Mouse (Mus musculus) limb, embryonic 15.5 days (tissue): ENCODE data around the gene Dnajb11. TPM values are rescaled to one million over a fixed set of nuclear protein-coding genes. Genes with fewer than 3 reads are reported as not detected.

Source experiments
- ATAC-seq: fragments of 200-750 bp; cut with Nextera tagmentation; 2 replicates; pipeline ENCODE4 v1.8.0; 2017; ENCODE audit warnings: low read depth, moderate TSS enrichment; ENCODE audit not compliant: insufficient number of reproducible peaks, low FRiP score, low TSS enrichment
- H3K27ac ChIP-seq: fragments of 300-500 bp; sonication (generic); 2 replicates; pipeline ENCODE4 v1.5.1; 2015; ENCODE audit warnings: moderate library complexity, mild to moderate bottlenecking, inconsistent platforms
- H3K27me3 ChIP-seq: fragments of 300-500 bp; sonication (generic); 2 replicates; pipeline ENCODE4 v1.6.1; 2015; ENCODE audit warnings: inconsistent platforms
- H3K36me3 ChIP-seq: fragments of 300-500 bp; sonication (generic); 2 replicates; pipeline ENCODE4 v1.6.1; 2015; ENCODE audit warnings: inconsistent platforms
- H3K4me1 ChIP-seq: fragments of 300-500 bp; sonication (generic); 2 replicates; pipeline ENCODE4 v1.6.1; 2015; ENCODE audit warnings: inconsistent platforms
- H3K4me2 ChIP-seq: fragments of 300-500 bp; sonication (generic); 2 replicates; pipeline ENCODE4 v1.6.1; 2015; ENCODE audit warnings: mild to moderate bottlenecking, inconsistent platforms
- H3K4me3 ChIP-seq: fragments of 300-500 bp; sonication (generic); 2 replicates; pipeline ENCODE4 v1.5.1; 2015; ENCODE audit warnings: mild to moderate bottlenecking, inconsistent platforms
- H3K9ac ChIP-seq: fragments of 300-500 bp; sonication (generic); 2 replicates; pipeline ENCODE4 v1.6.1; 2015; ENCODE audit warnings: inconsistent platforms
- H3K9me3 ChIP-seq: fragments of 300-500 bp; sonication (generic); 2 replicates; pipeline ENCODE4 v1.6.1; 2016; ENCODE audit warnings: inconsistent platforms
- WGBS: fragments of 180-500 bp; shearing (Covaris S2); methylation state at CpG from one replicate; pipeline ENCODE4 v1.1.7; 2015; 5-methylcytosine and 5-hydroxymethylcytosine counted together
- polyA plus RNA-seq: library from polyadenylated mRNA; unstranded; fragments of >200 nt; fragmentation: Nextera tagmentation; extraction: Ambion mirVana; gene quantifications from 2 replicates; pipeline ENCODE4 v1.2.1, GENCODE M21; 2015

Gene Dnajb11
- polyA plus RNA-seq, 1 experiment from 2014 or later = 119 TPM

DNA sequence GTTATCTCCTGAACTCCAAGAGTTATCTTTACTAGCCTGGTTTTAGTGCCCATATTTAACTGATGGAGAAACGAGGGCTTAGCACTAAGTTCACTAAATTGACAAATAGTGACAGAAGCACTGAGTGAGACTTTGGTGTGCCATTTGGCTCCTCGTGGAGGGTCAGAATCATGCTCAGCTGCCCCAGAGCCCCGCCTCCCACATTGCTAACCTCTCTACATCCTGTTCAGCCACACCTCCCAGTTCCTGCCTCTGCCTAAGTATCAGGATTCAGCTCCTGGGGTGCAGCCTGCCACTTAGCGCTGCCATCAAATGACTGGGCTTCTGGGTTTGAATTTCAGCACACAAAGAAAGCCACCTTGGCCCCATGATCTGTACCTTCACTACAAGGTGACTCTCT, 27.7 kb downstream of the Dnajb11 start:
- H3K36me3 ChIP-seq = no peaks in the 10 kb centered on the region
- H3K9me3 ChIP-seq = no peaks in the 10 kb centered on the region
- no peak for ATAC-seq
- no peaks in the 10 kb centered on the region for H3K27me3 ChIP-seq
- WGBS = 21% methylated on average over 4 of the region's 4 CpGs
- H3K27ac ChIP-seq = no peak overlapping the region
- no peak overlapping the region for H3K9ac ChIP-seq
- H3K4me1 ChIP-seq = peaks cover 8% of the 10 kb centered on the region
- no peak overlapping the region for H3K4me2 ChIP-seq
- no peak overlapping the region for H3K4me3 ChIP-seq

DNA sequence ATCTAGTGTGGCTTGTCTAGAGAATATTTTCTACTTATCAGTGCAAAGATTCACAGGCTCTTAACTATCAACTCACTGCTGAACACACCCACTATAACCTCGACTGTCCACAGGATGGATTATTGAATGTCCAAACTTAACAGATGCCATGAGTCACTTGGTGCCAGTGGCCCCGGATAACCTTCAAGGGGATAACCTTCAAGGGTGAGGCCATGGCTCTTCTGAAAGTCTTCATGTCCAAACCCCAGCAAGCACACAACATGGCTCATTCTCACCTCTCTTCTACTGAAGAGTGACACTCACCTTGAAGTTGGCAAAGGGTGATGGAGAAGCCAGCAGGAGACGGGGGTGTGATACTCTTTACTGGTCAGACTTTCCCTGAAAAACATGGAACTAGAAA, 29.1 kb downstream of the Dnajb11 start:
- H3K4me3 ChIP-seq = no peak overlapping the region
- no peak for ATAC-seq
- no peak overlapping the region for H3K9ac ChIP-seq
- 81% methylated on average over 3 of the region's 3 CpGs for WGBS
- H3K9me3 ChIP-seq = no peaks in the 10 kb centered on the region
- no peaks in the 10 kb centered on the region for H3K4me1 ChIP-seq
- H3K4me2 ChIP-seq = no peak overlapping the region
- H3K27ac ChIP-seq = no peak overlapping the region
- H3K27me3 ChIP-seq = no peaks in the 10 kb centered on the region
- no peaks in the 10 kb centered on the region for H3K36me3 ChIP-seq

DNA sequence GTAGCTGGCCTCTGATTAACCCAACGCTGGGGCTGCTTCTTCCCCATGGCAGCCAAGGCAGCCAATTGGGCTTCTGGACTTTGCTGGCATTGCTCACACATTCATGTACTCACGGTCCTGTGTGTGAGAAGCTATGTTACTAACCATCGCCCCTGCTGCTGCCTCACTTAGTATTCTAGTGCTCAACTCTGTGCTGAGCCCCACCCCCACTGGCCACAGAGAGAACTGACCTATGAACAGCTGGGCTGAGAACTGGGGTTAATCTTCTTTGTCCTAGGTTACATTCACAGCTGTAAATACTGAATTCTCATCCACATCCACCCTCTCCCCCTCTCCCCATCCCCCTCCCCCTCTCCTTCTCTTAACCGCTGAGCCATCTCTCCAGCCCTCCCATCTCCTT, 31.2 kb downstream of the Dnajb11 start:
- Histone ChIP-seq H3K9me3 (no peaks in the 10 kb centered on the region), H3K4me3 (no peak overlapping the region), H3K27me3 (no peaks in the 10 kb centered on the region), H3K4me1 (no peaks in the 10 kb centered on the region), H3K9ac (no peak overlapping the region), H3K4me2 (no peak overlapping the region), H3K36me3 (no peaks in the 10 kb centered on the region), H3K27ac (no peak overlapping the region)
- no peak for ATAC-seq
- WGBS = 87% methylated on average over 4 of the region's 4 CpGs

DNA sequence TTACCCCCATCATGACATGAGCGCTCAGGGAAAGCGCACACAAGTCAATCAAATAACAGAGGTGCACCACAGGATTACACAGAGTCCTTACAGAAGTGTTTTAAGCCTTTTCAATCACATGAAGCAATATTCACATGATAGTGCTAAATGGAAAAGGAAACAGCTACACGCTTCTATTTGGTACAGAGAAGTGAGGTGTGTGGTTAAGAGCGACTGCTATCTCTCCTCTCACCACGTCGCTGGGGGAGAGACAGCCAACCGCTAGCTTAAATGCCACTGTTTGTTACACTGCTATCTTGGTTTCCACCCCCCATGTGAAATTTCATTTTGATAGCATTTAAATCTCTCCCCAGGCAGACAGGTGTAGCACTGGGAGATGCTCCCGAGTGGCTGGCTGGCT, 32.1 kb downstream of the Dnajb11 start:
- no peak for ATAC-seq
- Histone ChIP-seq H3K36me3 (no peaks in the 10 kb centered on the region), H3K27ac (no peak overlapping the region), H3K4me2 (no peak overlapping the region), H3K27me3 (no peaks in the 10 kb centered on the region), H3K9ac (no peak overlapping the region), H3K4me3 (no peak overlapping the region), H3K4me1 (no peaks in the 10 kb centered on the region), H3K9me3 (no peaks in the 10 kb centered on the region)
- WGBS = 88% methylated on average over 8 of the region's 8 CpGs

DNA sequence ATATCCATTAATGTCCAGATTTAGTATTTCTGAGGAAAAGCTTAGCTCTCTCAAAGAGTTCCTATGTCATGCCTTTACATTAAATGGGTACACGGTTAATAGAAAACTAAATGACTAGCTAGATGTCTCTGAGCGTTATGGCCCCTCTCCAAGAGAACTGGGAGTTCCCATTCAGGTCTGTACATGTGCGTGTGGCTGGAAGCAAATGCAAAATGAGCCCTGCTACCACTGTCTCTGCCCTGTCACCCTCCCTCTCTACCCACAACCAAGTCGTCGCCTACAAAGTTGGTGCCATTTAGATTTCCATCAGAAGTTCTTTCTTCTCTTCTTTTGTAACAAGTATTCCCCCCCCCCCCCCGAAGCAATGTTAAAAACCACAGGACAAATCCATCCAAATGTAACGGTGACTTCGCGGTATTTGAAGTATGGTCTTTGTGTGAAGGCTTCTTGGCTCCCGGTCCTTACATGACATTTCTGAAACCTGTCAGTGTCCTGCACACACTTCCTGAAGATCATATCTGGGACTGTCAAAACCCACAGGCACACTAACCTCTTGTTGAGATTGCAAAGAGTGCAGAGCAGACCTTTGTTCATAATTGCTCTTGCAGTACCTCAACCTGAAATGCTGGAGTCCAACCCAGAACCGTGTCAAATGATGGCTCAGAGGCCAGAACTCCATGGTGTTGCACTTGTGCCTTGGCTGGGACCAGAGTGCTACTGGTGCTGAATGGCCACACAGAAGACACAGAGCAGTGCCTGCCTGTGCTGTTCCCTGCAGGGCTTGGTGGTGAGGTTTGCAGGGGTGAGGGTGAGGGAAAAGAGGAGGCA, 33.3 kb downstream of the Dnajb11 start, which contains the start of gene Ahsg:
Ahsg (plus strand) TSS at position 595 of the 828 bp plus-strand sequence.
- Histone ChIP-seq H3K4me3 (no peak within 1 kb of the TSS), H3K27me3 (no peaks in the 10 kb centered on the region), H3K9me3 (no peaks in the 10 kb centered on the region), H3K27ac (no peak within 1 kb of the TSS), H3K4me2 (no peak within 1 kb of the TSS), H3K36me3 (no peaks in the 10 kb centered on the region), H3K4me1 (no peaks in the 10 kb centered on the region), H3K9ac (no peak within 1 kb of the TSS)
- no peak for ATAC-seq
- WGBS = 74% methylated on average over 11 of the region's 11 CpGs

DNA sequence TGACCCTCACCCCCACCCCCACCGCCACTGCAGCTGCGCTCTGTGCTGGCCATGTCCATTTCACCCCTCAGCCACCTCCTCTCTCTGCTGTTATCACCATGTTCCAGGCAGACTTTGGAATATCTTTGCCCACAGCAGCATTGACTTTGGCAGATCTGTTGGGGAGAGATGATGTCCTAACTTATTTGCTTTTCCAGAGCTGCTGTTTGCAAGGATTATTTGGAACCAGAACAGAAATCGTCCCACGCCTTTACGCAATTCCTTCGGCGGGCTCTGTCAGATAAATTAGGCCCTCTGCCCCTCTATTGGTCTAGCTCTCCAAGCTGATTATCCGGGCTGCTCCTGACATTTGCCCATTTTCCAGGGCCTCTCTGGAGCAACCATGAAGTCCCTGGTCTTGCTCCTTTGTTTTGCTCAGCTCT, 34.1 kb downstream of the Dnajb11 start:
- H3K27me3 ChIP-seq = no peaks in the 10 kb centered on the region
- no peak overlapping the region for H3K4me3 ChIP-seq
- H3K9me3 ChIP-seq = no peaks in the 10 kb centered on the region
- no peak overlapping the region for H3K4me2 ChIP-seq
- no peaks in the 10 kb centered on the region for H3K4me1 ChIP-seq
- H3K36me3 ChIP-seq = no peaks in the 10 kb centered on the region
- WGBS = 88% methylated on average over 8 of the region's 8 CpGs
- no peak overlapping the region for H3K27ac ChIP-seq
- no peak for ATAC-seq
- H3K9ac ChIP-seq = no peak overlapping the region

DNA sequence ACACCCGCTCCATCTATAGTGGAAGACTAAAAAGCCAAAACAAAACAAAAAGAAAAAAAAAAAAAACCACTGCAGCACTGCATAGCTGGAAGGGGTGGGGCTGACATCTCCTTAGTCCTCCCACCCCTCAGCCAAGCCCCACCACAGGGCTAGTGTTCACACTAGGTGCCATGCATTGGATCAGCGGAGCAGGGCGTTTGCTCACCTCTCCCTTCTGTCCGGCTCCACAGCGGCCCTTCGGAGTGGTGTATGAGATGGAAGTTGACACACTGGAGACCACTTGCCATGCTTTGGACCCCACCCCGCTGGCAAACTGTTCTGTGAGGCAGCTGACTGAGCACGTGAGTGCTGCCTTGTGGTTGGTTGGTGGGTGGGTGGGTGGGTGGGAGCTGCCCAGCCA, 36.5 kb downstream of the Dnajb11 start:
- Histone ChIP-seq H3K4me2 (no peak overlapping the region), H3K27ac (no peak overlapping the region), H3K4me1 (no peaks in the 10 kb centered on the region; the same call in 1 of the 2 replicates), H3K4me3 (no peak overlapping the region), H3K27me3 (0 out of 2 replicates have a peak, but pooled peaks cover 2% of the 10 kb centered on the region), H3K9me3 (no peaks in the 10 kb centered on the region), H3K36me3 (no peaks in the 10 kb centered on the region), H3K9ac (no peak overlapping the region)
- 73% methylated on average over 8 of the region's 8 CpGs for WGBS
- no peak for ATAC-seq

DNA sequence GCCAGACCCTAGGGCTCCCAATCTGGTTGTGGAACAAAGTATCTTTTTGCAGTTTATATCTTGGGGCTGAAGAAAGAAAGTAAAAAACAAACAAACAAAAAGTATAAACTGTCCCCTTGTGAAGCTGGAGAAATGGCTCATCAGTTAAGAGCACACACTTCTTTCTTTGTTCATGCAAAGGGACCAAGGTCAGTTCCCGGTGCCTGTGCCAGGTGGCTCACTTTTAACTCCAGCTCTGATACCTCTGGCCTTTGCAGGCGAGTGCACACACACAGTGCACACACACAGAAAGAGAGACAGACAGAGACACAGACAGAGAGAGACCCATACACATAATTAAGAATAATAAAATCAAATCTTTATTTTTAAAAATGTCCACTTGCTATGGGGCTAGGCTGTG, 39.0 kb downstream of the Dnajb11 start:
- H3K27me3 ChIP-seq = 0 out of 2 replicates have a peak, but pooled peaks cover 2% of the 10 kb centered on the region
- WGBS = 66% methylated on average over 2 of the region's 2 CpGs
- no peaks in the 10 kb centered on the region for H3K36me3 ChIP-seq

DNA sequence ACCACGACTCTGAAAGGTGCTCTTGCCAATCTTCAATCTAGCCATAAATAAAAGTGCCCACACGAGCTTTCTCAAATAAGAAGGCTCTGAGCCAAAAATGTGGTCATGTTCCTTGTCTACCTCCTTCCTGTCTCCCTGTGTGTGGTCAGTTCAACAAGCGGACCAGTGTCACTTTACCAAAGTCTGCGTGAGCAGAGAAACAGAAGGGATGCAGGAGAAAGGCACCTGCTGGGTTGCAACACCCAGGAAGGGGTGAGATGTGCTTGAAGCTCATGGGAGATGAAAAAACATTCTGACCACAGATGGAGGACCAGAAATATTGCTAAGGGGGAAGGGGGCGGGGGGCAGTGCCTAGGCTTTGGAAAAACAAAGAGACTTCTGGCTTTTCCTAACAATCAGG, 41.7 kb downstream of the Dnajb11 start:
- H3K9me3 ChIP-seq = no peaks in the 10 kb centered on the region
- H3K27me3 ChIP-seq = 0 out of 2 replicates have a peak, but pooled peaks cover 2% of the 10 kb centered on the region
- H3K27ac ChIP-seq = no peak overlapping the region
- 36% methylated on average over 5 of the region's 5 CpGs for WGBS
- no peak overlapping the region for H3K4me3 ChIP-seq
- H3K9ac ChIP-seq = no peak overlapping the region
- peaks cover 2% of the 10 kb centered on the region; the same call in 1 of the 2 replicates for H3K4me1 ChIP-seq
- H3K36me3 ChIP-seq = no peaks in the 10 kb centered on the region
- no peak for ATAC-seq
- no peak overlapping the region for H3K4me2 ChIP-seq

More for the DNA sequence above, 39.0 kb downstream of the Dnajb11 start:
- ATAC-seq = no peak
- Histone ChIP-seq H3K27ac (no peak overlapping the region), H3K4me3 (no peak overlapping the region), H3K4me2 (no peak overlapping the region), H3K4me1 (peaks cover 2% of the 10 kb centered on the region; the same call in 1 of the 2 replicates), H3K9me3 (no peaks in the 10 kb centered on the region), H3K9ac (no peak overlapping the region)

DNA sequence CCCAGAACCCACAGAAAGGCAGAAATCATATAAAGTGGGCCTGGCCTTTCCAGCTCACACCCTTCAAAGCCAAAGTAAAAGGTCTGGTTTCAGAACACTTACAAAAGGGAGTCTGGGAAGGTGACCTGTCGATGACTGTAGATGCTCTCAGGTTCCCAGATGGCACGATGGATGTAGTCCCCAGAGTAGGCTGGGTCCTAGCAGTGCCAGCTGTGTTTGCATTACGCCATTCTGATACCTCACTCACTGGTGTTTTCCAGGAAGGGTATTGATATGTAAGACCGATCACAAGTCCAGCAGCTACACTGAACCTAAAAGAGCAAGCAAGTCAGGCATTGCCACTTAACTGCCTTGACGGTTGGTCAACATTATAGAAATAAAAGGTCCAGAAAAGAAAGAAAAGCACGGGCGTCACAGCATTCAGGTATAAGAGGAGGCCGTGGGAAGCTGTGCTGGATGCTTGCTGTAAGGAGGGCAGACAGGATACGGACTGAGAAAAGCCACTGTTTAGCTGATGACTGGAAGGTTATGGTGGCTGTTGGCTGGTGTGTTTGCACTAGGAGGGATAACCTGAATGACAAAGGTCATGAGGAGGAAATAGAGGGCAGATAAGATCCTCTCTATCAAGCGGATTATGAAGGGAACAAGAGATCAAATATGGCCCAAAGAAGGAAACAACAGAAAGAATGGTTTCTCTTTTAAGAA, 42.4 kb downstream of the Dnajb11 start:
- H3K9me3 ChIP-seq = no peaks in the 10 kb centered on the region
- no peak overlapping the region for H3K4me2 ChIP-seq
- no peak for ATAC-seq
- H3K36me3 ChIP-seq = no peaks in the 10 kb centered on the region
- H3K4me3 ChIP-seq = no peak overlapping the region
- H3K4me1 ChIP-seq = peaks cover 2% of the 10 kb centered on the region; the same call in 1 of the 2 replicates
- no peak overlapping the region for H3K9ac ChIP-seq
- 77% methylated on average over 10 of the region's 10 CpGs for WGBS
- H3K27ac ChIP-seq = no peak overlapping the region
- 0 out of 2 replicates have a peak, but pooled peaks cover 2% of the 10 kb centered on the region for H3K27me3 ChIP-seq

DNA sequence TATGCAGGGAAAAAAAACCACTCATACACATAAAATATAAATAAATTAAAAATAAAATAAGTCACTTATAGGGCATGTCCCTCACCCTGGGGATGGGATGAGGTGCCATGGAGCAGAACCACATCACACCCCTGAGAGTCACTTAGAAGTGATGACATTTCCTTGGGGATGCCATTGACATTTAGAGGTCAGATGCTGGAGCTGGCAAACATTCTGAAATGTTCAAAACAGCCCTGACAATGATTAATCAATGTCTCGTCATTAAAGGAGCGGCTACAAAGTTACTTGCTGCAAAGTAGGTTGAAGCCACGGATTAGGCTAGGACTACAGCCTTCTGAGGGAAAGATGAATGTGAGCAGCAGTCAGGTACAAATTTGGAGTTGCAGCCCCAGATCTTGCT, 43.7 kb downstream of the Dnajb11 start:
- no peak overlapping the region for H3K4me3 ChIP-seq
- WGBS = 75% methylated on average over 3 of the region's 3 CpGs
- H3K27me3 ChIP-seq = 0 out of 2 replicates have a peak, but pooled peaks cover 2% of the 10 kb centered on the region
- no peaks in the 10 kb centered on the region for H3K36me3 ChIP-seq
- H3K4me2 ChIP-seq = no peak overlapping the region
- H3K4me1 ChIP-seq = peaks cover 2% of the 10 kb centered on the region; the same call in 1 of the 2 replicates
- no peak overlapping the region for H3K9ac ChIP-seq
- no peaks in the 10 kb centered on the region for H3K9me3 ChIP-seq
- H3K27ac ChIP-seq = no peak overlapping the region
- no peak for ATAC-seq

DNA sequence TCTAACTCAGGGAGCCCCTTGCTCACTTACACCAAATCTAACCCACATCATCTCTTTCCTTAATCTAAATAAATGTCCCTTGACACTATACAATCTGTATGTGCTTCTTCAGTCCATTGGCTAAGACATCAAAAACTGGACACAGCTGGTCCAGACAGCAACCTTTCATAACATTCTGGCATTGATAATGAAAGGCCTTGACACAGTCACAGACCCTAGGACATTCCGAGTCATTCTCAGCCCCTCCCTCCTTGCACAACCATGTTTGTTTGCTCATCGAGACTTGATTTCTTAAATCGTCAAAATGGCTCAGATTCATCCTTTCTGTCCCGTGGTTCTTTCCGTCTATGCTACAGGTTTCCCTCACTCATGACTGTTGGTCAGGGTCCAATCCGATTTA, 51.6 kb downstream of the Dnajb11 start:
- Histone ChIP-seq H3K4me3 (no peak overlapping the region), H3K4me2 (no peak overlapping the region), H3K27ac (no peak overlapping the region), H3K9ac (no peak overlapping the region), H3K36me3 (no peaks in the 10 kb centered on the region), H3K27me3 (no peaks in the 10 kb centered on the region), H3K9me3 (no peaks in the 10 kb centered on the region), H3K4me1 (no peaks in the 10 kb centered on the region)
- 92% methylated on average over 6 of the region's 6 CpGs for WGBS
- no peak for ATAC-seq
